Mouse (Mus musculus): ENCODE data around the gene Rps6kb2.

The Rps6kb2 gene

GRCm38 (mm10) chr19:4162646-4163542, at the start of gene Rps6kb2:
TSS of gene Rps6kb2 (minus strand) at chr19:4163354.
- peak; percentile 88 to 95 for DNase-seq (ENCODE audit: low read depth in 2 of 2, low spot score in 2 of 2)

DNA sequence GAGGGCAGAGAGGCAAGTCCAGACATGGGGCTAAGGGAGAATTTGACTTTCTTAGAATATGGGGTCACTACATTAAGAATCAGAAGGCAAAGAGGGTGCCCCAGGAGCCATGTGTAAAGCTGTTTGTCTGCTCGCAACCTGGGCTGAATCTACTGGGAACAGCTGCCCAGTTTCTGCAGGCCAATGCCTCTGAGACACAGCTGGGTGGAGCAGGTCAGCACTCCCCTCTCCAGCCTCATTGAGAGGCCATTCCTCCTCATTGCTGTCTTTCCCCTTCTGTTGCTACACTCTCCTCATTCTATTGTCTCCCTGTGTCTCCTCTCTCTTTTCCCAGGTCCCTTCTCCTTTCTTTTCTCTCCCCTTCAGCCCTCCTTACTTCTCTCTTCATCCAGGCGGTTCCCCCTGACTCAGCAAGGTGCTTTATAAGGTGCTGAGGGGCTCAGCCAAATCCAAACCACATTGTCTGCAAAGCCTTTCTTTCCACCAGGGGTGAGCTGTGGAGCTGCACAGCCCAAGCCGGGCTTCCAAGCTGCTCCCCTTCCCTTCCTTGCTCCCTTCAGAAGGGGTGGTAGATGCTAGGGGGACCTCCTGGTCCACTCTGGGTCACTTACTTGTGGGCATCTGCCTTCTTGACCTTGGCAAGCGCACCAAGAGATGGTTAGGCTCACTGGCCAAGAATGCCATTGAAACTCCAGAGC, 48.9 kb upstream of the Rps6kb2 start:
- DNase-seq (ENCODE audit: low read depth in 2 of 2, low spot score in 2 of 2), result no peak

GRCm38 (mm10) chr19:4208563-4208962, 45.4 kb upstream of the Rps6kb2 start:
- no peak for DNase-seq (ENCODE audit: low read depth in 2 of 2, low spot score in 2 of 2)

GRCm38 (mm10) chr19:4206971-4207370, 43.8 kb upstream of the Rps6kb2 start:
- peak in 1 of 2 experiments; percentile 57 for DNase-seq (ENCODE audit: low read depth in 2 of 2, low spot score in 2 of 2)

- DNase-seq (ENCODE audit: low read depth in 2 of 2, low spot score in 2 of 2), result no peak
These were observed 41.7 kb upstream of the Rps6kb2 start for GRCm38 (mm10) chr19:4204889-4205288.

DNA sequence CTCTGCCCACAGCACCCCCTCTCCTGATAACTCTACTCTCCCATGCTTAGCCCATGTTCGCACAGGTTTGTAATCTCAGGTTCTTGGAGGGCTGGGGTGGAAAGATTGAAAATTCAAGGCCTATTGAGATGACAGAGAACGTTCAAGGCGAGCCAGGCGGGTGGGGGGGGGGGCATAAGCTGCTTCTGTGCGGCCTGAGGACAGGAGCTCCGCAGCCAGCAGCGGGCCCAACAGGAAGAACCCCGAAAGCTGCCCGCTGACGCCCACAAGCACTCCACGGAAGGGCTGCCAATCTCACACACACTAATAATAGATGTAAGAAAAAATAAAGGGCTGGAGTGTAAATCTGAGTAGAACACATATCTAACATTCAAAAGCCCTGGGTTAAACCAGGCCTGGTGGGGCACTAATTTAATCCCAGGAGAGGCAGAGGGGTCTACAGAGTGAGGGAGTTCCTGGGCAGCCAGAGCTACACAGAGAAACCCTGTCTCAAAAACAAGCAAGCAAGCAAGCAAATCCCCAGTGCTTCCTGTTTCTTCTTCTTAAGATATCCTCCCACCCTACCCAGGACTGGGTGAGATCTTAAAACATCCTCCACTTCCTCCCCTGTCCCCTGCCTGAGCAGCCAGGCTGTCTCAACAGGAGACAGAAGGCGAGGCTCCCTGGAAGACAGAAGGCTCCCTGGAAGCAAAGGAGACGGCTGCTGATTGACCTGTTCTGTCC, 40.6 kb upstream of the Rps6kb2 start:
- DNase-seq (ENCODE audit: low read depth in 2 of 2, low spot score in 2 of 2), result peak; percentile 51 to 53

DNA sequence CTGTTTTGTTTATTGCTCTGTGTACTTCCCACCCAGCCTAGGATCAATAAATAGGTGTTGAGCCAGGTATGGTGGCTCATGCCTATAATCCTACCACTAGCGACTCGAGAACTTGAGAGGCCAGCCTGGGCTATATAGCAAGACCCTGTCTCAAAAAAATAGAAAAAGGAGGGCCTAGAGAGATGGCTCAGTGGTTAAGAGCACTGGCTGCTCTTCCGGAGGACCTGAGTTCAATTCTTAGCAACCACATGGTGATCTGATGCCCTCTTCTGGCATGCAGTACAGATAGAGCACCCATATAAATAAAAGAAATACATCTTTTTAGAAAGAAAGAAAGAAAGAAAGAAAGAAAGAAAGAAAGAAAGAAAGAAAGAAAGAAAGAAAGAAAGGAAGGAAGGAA, 40.0 kb upstream of the Rps6kb2 start:
- DNase-seq (ENCODE audit: low read depth in 2 of 2, low spot score in 2 of 2), result no peak

- DNase-seq (ENCODE audit: low read depth in 2 of 2, low spot score in 2 of 2), result no peak
These were observed 39.0 kb upstream of the Rps6kb2 start for GRCm38 (mm10) chr19:4202149-4202548.

GRCm38 (mm10) chr19:4201291-4201909, 38.2 kb upstream of the Rps6kb2 start, which contains the start of gene Rad9a:
TSS of gene Rad9a (minus strand) at chr19:4201662.
- DNase-seq (ENCODE audit: low read depth in 2 of 2, low spot score in 2 of 2), result peak; percentile 77 to 86

DNA sequence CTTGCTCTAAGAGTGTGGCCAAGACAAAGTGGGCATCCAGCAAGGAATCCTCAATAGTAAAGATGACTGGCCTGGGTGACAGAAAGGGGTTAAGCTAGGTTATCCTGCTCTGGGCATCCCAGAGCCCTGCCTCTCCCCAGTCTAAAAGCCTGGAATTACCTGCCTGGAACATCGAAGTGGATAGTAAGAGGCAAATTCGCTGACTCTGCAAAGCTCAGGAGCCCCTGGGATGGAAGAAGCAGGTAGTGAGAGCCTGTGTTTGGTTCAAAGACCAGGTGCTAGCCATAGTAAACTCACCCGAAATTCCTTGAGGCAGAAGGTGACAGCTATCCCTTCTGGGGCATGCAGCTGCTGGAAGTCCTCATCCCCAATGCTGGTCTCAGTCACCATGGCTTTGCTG, 34.0 kb upstream of the Rps6kb2 start:
- no peak for DNase-seq (ENCODE audit: low read depth in 2 of 2, low spot score in 2 of 2)

DNA sequence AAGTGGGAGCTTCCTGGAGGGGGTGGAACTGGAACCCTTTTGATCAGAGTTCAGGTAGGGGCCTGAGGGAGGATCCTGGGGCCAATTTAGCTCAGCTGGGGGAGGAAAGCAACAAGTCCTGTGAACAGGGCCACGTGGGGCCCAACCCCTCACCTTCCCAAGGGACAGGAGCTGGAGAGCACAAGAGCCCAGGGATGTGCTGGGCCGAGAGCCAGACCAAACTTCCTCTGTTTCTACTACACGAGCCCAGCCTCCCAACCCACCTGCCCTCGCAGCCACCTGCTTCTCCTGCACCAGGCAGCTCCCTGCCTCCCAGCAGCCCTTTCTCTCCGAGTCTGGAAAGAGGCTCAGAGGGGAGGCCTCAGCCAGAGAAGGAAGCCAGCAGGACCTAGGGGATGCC, 33.4 kb upstream of the Rps6kb2 start:
- no peak for DNase-seq (ENCODE audit: low read depth in 2 of 2, low spot score in 2 of 2)

DNA sequence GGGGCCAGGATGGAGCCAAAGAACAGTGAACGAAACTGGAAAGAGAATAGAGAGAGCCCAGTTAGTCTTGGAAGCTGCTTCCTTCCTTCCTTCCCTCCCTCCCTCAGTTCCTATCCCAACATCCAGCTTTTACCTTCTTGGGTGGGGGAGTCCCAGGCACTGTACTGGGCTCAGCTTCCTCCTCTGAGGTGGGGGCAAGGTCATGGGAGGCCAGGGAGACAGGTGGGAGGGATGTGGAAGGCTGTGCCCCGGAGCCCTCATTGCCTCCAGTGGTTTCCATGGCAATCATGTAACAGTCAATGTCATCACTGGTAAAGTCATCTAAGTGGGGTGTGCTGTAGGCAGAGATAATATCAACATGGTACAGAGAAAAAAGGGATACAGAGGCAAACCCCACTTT, 32.9 kb upstream of the Rps6kb2 start:
- no peak for DNase-seq (ENCODE audit: low read depth in 2 of 2, low spot score in 2 of 2)

GRCm38 (mm10) chr19:4194776-4195650, 31.9 kb upstream of the Rps6kb2 start:
- no peak for DNase-seq (ENCODE audit: low read depth in 2 of 2, low spot score in 2 of 2)

DNA sequence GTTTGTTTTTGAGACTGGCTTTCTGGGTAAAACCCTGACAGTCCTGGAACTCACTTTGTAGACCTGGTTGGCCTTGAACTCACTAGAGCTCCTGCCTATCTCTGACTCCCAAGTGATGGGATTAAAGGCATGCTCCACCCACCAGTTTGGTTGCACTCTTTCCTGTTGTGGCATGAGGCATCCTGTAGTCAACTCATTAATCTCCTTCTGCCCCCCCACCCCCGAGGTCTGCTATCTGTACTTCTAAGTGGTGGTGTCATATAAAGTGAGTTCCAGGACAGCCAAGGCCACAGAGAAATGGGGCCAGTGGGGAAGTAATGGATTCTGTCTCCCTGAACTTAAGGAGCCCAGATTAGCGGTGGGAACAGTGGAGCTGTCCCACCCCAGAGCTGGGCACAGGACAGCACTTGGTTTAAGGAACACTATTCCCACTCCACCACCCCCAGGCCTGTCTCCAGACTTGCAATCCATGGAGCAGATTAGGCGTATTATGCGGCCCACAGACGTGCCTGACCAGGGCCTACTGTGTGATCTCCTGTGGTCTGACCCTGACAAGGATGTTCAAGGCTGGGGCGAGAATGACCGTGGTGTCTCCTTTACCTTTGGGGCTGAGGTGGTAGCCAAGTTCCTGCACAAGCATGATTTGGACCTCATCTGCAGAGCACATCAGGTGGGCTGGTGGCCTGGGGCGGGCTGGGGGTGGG, 31.0 kb upstream of the Rps6kb2 start:
- no peak for DNase-seq (ENCODE audit: low read depth in 2 of 2, low spot score in 2 of 2)

DNA sequence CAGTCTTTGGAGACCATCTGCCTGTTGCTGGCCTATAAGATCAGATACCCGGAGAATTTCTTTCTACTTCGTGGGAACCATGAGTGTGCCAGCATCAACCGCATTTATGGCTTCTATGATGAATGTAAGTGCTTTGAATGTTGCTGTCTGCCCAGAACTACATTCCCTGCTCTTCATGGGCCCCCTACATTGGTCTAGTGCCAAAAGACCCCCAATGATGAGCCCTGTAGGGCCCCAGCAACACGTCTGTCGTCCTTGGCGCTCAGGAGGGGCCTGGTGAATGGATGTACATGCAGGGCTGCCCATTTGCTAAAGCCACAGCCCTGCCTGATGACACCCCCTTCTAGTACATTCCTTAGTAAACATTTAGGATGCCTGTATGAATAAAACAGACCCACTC, 30.0 kb upstream of the Rps6kb2 start:
- DNase-seq (ENCODE audit: low read depth in 2 of 2, low spot score in 2 of 2), result no peak

DNA sequence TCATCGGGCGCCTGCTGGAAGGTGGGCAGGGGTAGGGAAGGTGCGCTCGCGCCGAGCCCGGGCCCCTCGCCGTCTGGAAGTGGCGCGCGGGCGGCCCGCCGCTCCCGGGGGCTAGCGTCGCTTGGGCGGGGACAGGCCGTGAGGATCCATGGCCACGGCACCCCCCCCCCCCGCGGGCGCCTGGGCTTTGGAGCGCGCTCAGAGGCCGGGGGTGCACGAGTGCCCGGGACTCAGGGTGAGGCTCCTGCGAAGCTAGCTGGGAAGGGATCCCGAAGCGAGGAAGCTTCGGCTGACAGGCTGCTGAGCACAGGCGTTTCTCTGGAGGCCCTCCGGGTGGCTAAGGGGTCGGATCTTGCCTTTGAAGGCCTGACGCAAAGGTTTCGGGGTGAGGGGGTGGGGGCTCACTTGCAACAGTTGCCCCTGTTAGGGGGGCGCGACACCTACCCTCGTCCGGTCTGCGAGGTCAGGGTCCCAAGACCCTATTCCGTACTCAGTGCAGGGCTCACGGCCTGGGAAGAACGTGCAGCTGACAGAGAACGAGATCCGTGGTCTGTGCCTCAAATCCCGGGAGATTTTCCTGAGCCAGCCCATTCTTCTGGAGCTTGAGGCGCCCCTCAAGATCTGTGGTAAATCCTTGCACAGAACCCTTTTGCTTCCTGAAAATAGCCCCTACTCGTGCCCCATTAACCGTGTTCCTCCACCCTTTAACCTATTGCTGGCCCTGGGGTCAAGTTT, 29.3 kb upstream of the Rps6kb2 start:
- no peak for DNase-seq (ENCODE audit: low read depth in 2 of 2, low spot score in 2 of 2)

- peak; percentile 95 to 96 for DNase-seq (ENCODE audit: low read depth in 2 of 2, low spot score in 2 of 2)
These were observed 28.5 kb upstream of the Rps6kb2 start, which contains the start of gene Ppp1ca for GRCm38 (mm10) chr19:4191528-4192250. TSS of gene Ppp1ca (plus strand) at chr19:4192065.

DNA sequence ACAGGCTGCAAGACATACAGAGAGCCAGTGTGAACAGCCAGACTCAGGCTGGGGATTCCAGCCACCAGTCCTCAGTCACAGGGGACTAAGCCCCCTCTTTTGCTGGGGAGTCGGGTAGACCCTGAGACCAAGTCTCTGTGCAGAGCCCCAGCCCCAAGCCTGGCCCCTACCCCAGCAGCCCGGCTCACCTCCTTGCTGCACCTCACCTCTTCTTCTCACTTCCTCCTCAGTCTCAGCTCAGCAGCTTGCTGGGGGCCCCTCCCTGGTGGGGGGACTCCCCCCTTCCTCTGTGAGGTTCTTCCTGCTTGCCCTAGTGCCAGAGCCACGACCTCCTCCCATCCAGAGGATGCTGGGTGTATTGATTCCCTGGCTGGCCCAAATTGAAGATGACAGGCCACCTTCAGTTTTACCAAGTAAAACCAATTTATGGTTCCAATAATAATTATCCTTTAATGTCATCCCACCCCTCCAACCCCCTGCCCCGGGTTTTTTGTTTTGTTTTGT, 27.7 kb upstream of the Rps6kb2 start, which contains the start of gene Tbc1d10c:
Gene Tbc1d10c (minus strand): TSS at position 454 of the 504 bp plus-strand sequence.
- peak; percentile 71 to 83 for DNase-seq (ENCODE audit: low read depth in 2 of 2, low spot score in 2 of 2)
